Mouse (Mus musculus): ENCODE results near the gene Srgap1. TPM values are rescaled to one million over a fixed set of nuclear protein-coding genes. Genes with fewer than 3 reads are reported as not detected.

Srgap1 gene
- polyA plus RNA-seq, 1 experiment: 1.6 TPM

- Histone ChIP-seq H3K27ac (ENCODE audit: insufficient read depth, low read depth, low read length) (no peak overlapping the region), H3K36me3 (ENCODE audit: control insufficient read depth, insufficient read depth, low read length) (no peaks in the 10 kb centered on the region), H3K4me1 (ENCODE audit: control insufficient read depth, insufficient read depth, insufficient read length, low read length) (no peaks in the 10 kb centered on the region), H3K27me3 (ENCODE audit: control insufficient read depth, insufficient read depth, low read length) (no peaks in the 10 kb centered on the region), H3K4me3 (ENCODE audit: low read depth, low read length) (no peak overlapping the region)
- no peak for TF ChIP-seq CTCF (IDR thresholded peaks at IDR 0.05; ENCODE audit: extremely low read depth, insufficient read length, insufficient replicate concordance, low read depth, low read length)
- no peak for TF ChIP-seq POLR2A (IDR thresholded peaks at IDR 0.05; ENCODE audit: low read depth, low read length)
- WGBS: 79% methylated on average over 9 of the region's 9 CpGs
Observed at GRCm38 (mm10) chr10:121762141-121762540, 285.0 kb downstream of the Srgap1 start.

DNA sequence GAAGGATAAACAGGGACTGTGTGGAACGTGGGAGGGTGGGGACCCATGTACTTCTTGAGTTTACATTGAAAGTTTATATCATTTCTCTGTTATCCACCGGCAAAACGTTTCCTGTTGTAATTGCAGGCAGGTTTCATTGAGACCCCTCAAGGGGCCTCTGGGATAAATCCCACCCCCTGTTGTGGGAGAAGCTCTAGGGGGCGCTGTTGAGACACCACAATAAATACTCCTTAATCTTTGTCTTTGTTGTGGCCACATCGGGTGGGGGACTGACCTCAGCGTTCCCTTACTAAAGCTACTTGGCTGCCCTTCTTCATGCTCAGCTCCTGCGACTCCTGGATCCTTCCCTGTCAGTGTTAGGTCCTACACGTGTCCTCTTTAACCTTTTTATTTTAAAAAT lies 288.0 kb downstream of the Srgap1 start:
- TF ChIP-seq CTCF (IDR thresholded peaks at IDR 0.05; ENCODE audit: extremely low read depth, insufficient read length, insufficient replicate concordance, low read depth, low read length) (peak; percentile 39; the same call in 1 of the 2 replicates), POLR2A (IDR thresholded peaks at IDR 0.05; ENCODE audit: low read depth, low read length) (no peak)
- 42% methylated on average over 8 of the region's 8 CpGs for WGBS
- Histone ChIP-seq H3K4me1 (ENCODE audit: control insufficient read depth, insufficient read depth, insufficient read length, low read length) (peaks cover 2% of the 10 kb centered on the region; the same call in 1 of the 2 replicates), H3K4me3 (ENCODE audit: low read depth, low read length) (no peak overlapping the region), H3K27ac (ENCODE audit: insufficient read depth, low read depth, low read length) (no peak overlapping the region), H3K27me3 (ENCODE audit: control insufficient read depth, insufficient read depth, low read length) (no peaks in the 10 kb centered on the region), H3K36me3 (ENCODE audit: control insufficient read depth, insufficient read depth, low read length) (no peaks in the 10 kb centered on the region)

DNA sequence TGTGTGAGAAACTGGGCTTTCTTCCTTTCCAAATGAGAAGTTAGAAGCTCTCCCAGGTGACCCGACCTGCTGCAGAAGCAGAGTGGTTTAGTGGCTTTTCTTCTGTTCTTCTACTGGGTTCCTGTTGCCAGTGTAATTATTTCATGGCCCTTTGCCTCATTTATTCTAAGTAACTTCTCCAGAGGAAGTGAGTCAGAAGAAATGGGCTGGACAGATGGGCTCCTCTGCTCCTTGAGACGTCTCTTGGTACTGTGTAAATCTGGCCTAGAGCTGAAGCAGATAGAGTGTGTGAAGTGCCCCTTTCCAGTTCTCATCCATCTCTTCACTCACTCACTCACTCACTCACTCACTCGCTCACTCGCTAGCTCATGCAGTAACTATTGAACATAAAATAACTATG lies 290.4 kb downstream of the Srgap1 start:
- Histone ChIP-seq H3K27ac (ENCODE audit: insufficient read depth, low read depth, low read length) (no peak overlapping the region), H3K36me3 (ENCODE audit: control insufficient read depth, insufficient read depth, low read length) (0 out of 2 replicates have a peak, but pooled peaks cover 1% of the 10 kb centered on the region), H3K27me3 (ENCODE audit: control insufficient read depth, insufficient read depth, low read length) (no peaks in the 10 kb centered on the region), H3K4me1 (ENCODE audit: control insufficient read depth, insufficient read depth, insufficient read length, low read length) (peaks cover 2% of the 10 kb centered on the region; the same call in 1 of the 2 replicates), H3K4me3 (ENCODE audit: low read depth, low read length) (no peak overlapping the region)
- WGBS: 70% methylated on average over 4 of the region's 4 CpGs
- TF ChIP-seq CTCF (IDR thresholded peaks at IDR 0.05; ENCODE audit: extremely low read depth, insufficient read length, insufficient replicate concordance, low read depth, low read length): no peak
- TF ChIP-seq POLR2A (IDR thresholded peaks at IDR 0.05; ENCODE audit: low read depth, low read length): no peak

- TF ChIP-seq POLR2A (IDR thresholded peaks at IDR 0.05; ENCODE audit: low read depth, low read length): no peak
- TF ChIP-seq CTCF (IDR thresholded peaks at IDR 0.05; ENCODE audit: extremely low read depth, insufficient read length, insufficient replicate concordance, low read depth, low read length): no peak
- 9% methylated on average over 1 of the region's 1 CpGs for whole genome bisulfite sequencing
- no peak overlapping the region for H3K27ac ChIP-seq (ENCODE audit: insufficient read depth, low read depth, low read length)
Observed at GRCm38 (mm10) chr10:121755822-121756221, 291.3 kb downstream of the Srgap1 start.

DNA sequence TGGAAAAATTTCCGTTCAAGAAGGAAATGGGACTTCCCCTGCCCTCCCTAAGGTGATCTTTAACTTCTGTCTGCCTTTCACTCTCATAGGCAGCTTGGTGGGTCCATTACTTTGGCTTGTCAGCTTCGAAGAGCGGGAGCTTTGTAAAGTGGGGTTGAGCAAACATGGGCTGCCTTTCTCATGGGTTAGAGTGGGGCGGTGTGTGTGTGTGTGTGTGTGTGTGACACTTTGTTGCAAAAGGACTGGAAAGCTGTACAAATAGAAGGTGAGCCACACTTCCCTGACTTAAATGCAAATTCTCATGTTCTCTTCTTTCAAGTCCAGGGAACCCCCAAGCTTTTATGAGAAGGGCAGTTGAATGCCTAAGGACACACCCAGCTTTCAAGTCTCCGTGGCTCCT lies 292.9 kb downstream of the Srgap1 start:
- Histone ChIP-seq H3K4me3 (ENCODE audit: low read depth, low read length) (no peak overlapping the region), H3K27me3 (ENCODE audit: control insufficient read depth, insufficient read depth, low read length) (no peaks in the 10 kb centered on the region), H3K27ac (ENCODE audit: insufficient read depth, low read depth, low read length) (no peak overlapping the region), H3K36me3 (ENCODE audit: control insufficient read depth, insufficient read depth, low read length) (peaks cover 9% of the 10 kb centered on the region; the same call in 1 of the 2 replicates), H3K4me1 (ENCODE audit: control insufficient read depth, insufficient read depth, insufficient read length, low read length) (peaks cover 2% of the 10 kb centered on the region; the same call in 1 of the 2 replicates)
- WGBS: 59% methylated on average over 5 of the region's 5 CpGs
- TF ChIP-seq CTCF (IDR thresholded peaks at IDR 0.05; ENCODE audit: extremely low read depth, insufficient read length, insufficient replicate concordance, low read depth, low read length) (no peak), POLR2A (IDR thresholded peaks at IDR 0.05; ENCODE audit: low read depth, low read length) (no peak)

More at GRCm38 (mm10) chr10:121755822-121756221, 291.3 kb downstream of the Srgap1 start:
- peaks cover 2% of the 10 kb centered on the region; the same call in 1 of the 2 replicates for H3K4me1 ChIP-seq (ENCODE audit: control insufficient read depth, insufficient read depth, insufficient read length, low read length)
- no peak overlapping the region for H3K4me3 ChIP-seq (ENCODE audit: low read depth, low read length)
- no peaks in the 10 kb centered on the region for H3K27me3 ChIP-seq (ENCODE audit: control insufficient read depth, insufficient read depth, low read length)
- H3K36me3 ChIP-seq (ENCODE audit: control insufficient read depth, insufficient read depth, low read length): peaks cover 4% of the 10 kb centered on the region; the same call in 1 of the 2 replicates

GRCm38 (mm10) chr10:121750175-121750574 lies 296.9 kb downstream of the Srgap1 start:
- Histone ChIP-seq H3K36me3 (ENCODE audit: control insufficient read depth, insufficient read depth, low read length) (peaks cover 31% of the 10 kb centered on the region), H3K27ac (ENCODE audit: insufficient read depth, low read depth, low read length) (no peak overlapping the region), H3K4me1 (ENCODE audit: control insufficient read depth, insufficient read depth, insufficient read length, low read length) (no peaks in the 10 kb centered on the region), H3K4me3 (ENCODE audit: low read depth, low read length) (no peak overlapping the region), H3K27me3 (ENCODE audit: control insufficient read depth, insufficient read depth, low read length) (no peaks in the 10 kb centered on the region)
- TF ChIP-seq CTCF (IDR thresholded peaks at IDR 0.05; ENCODE audit: extremely low read depth, insufficient read length, insufficient replicate concordance, low read depth, low read length) (no peak), POLR2A (IDR thresholded peaks at IDR 0.05; ENCODE audit: low read depth, low read length) (no peak)
- 95% methylated on average over 12 of the region's 12 CpGs for WGBS

GRCm38 (mm10) chr10:121742336-121742735 lies 304.8 kb downstream of the Srgap1 start:
- Histone ChIP-seq H3K36me3 (ENCODE audit: control insufficient read depth, insufficient read depth, low read length) (peaks cover 13% of the 10 kb centered on the region), H3K27ac (ENCODE audit: insufficient read depth, low read depth, low read length) (no peak overlapping the region), H3K4me3 (ENCODE audit: low read depth, low read length) (no peak overlapping the region), H3K4me1 (ENCODE audit: control insufficient read depth, insufficient read depth, insufficient read length, low read length) (peaks cover 5% of the 10 kb centered on the region), H3K27me3 (ENCODE audit: control insufficient read depth, insufficient read depth, low read length) (no peaks in the 10 kb centered on the region)
- no peak for TF ChIP-seq CTCF (IDR thresholded peaks at IDR 0.05; ENCODE audit: extremely low read depth, insufficient read length, insufficient replicate concordance, low read depth, low read length)
- no peak for TF ChIP-seq POLR2A (IDR thresholded peaks at IDR 0.05; ENCODE audit: low read depth, low read length)
- 26% methylated on average over 4 of the region's 4 CpGs for WGBS
